Mouse (Mus musculus) liver, adult 2 months (tissue): ENCODE data around the gene Slc39a11.

ENCODE experiments used
- CTCF ChIP-seq: fragments of 200-500 bp; IDR thresholded peaks from 2 replicates; pipeline ENCODE4 v1.5.1; 2011; ENCODE audit warnings: low read depth, low read length, control low read depth
- POLR2A ChIP-seq: fragments of 200-500 bp; IDR thresholded peaks from 2 replicates; pipeline ENCODE4 v1.6.1; 2011; ENCODE audit warnings: low read length, control low read depth; ENCODE audit not compliant: insufficient read depth; ENCODE audit errors: extremely low read depth

DNA sequence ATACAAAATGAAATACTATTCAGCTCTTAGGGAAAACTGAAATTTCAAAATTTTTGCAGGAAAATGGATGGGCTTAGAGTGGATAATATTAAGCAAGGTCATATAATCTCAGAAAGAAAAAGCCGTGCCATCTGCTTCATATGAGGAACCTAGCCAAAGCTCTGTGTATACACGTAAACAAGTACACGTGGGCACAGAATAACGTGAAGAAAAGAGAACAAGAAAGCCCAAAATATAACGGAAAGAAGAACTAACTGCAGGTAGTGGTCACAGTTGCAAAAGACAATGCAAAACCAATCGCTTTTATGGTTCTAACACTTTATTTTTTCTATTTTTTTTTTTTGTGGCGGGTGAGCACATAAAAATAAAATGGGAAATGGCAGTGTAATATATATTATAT, 446.9 kb downstream of the Slc39a11 start:
- TF ChIP-seq CTCF = no peak
- no peak for TF ChIP-seq POLR2A
